Mouse (Mus musculus): ENCODE data around the gene Vcpkmt. TPM values are rescaled to one million over a fixed set of nuclear protein-coding genes. Genes with fewer than 3 reads are reported as not detected.
"Not testable (repeated sequence)": the region's sequence is repeated elsewhere in the genome, so short reads cannot be mapped to it uniquely, and the experiment has no call there.

Gene Vcpkmt
- polyA plus RNA-seq, 1 experiment from 2014 or later = 26.0 TPM

DNA sequence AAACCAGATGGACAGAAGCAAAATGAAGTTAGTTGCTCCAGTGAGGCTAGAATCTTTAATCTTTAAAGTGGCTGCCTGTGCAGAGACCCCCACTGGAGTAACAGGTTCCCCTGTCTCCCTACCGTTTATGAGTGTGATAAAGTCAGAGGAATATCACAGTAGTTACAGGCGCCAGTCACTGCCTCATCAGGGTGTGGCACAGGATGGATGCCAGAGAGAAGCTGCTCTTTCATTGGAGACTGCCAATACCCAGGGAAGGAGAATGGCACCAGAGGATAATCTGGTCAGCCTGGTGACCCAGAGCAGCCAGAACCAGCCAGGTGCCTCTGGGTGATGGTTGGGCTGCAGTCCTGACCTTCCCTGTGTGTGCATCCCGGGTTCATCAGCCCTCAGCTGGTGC is 14.6 kb downstream of the Vcpkmt start:
- no peak overlapping the region for H3K9ac ChIP-seq
- no peaks in the 10 kb centered on the region for H3K9me3 ChIP-seq (replicated peaks)
- no peak overlapping the region for H3K4me3 ChIP-seq
- H3K4me2 ChIP-seq = no peak overlapping the region
- H3K27ac ChIP-seq = no peak overlapping the region
- H3K27me3 ChIP-seq = no peaks in the 10 kb centered on the region
- H3K4me1 ChIP-seq = no peaks in the 10 kb centered on the region
- 85% methylated on average over 3 of the region's 3 CpGs for WGBS
- no peaks in the 10 kb centered on the region for H3K36me3 ChIP-seq (ENCODE audit: poor library complexity, severe bottlenecking)
- no peak for ATAC-seq

GRCm38 (mm10) chr12:69561006-69561405 is 21.8 kb downstream of the Vcpkmt start:
- WGBS = 87% methylated on average over 6 of the region's 6 CpGs
- H3K9me3 ChIP-seq (replicated peaks); ATAC-seq; H3K4me3 ChIP-seq; H3K36me3 ChIP-seq (ENCODE audit: poor library complexity, severe bottlenecking); H3K4me1 ChIP-seq; H3K27ac ChIP-seq; H3K9ac ChIP-seq; H3K4me2 ChIP-seq; H3K27me3 ChIP-seq: not testable (repeated sequence)

DNA sequence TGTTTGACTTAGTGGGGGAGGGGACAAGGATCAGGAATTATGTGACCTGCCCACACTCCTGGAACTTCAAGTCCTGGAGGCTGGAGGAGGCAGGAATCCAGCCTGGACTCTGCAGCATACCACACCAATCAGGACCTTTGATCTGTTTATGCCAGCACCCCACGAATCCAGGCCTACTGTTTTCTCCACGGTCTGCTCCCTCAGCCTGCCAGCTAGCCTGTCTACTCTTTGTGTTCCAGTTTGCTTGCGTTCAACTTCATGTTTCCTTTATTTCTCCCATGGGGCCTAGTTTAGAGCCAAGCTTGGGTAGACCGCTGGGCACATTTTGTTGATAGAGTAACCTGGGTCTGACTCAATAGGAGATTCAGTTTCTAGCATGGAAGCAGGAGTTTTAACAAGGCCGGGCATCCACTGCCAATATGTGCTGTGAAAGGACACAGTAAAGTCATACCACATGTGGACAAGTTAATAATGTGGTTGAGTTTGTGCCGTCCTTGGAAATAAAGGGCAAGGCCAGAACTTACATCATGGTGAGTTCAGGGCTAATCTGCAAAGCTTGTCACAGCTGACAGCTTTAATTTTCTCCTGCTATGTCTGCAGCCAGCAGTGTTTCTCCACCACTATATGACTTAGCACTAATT is 26.5 kb downstream of the Vcpkmt start:
- Histone ChIP-seq H3K4me3 (no peak overlapping the region), H3K27me3 (no peaks in the 10 kb centered on the region), H3K9ac (no peak overlapping the region), H3K9me3 (replicated peaks) (no peaks in the 10 kb centered on the region), H3K27ac (0 out of 2 replicates have a peak overlapping the region, but pooled peaks have one; percentile 2), H3K4me1 (no peaks in the 10 kb centered on the region), H3K4me2 (no peak overlapping the region), H3K36me3 (ENCODE audit: poor library complexity, severe bottlenecking) (no peaks in the 10 kb centered on the region)
- ATAC-seq = no peak
- WGBS = 67% methylated on average over 6 of the region's 6 CpGs

DNA sequence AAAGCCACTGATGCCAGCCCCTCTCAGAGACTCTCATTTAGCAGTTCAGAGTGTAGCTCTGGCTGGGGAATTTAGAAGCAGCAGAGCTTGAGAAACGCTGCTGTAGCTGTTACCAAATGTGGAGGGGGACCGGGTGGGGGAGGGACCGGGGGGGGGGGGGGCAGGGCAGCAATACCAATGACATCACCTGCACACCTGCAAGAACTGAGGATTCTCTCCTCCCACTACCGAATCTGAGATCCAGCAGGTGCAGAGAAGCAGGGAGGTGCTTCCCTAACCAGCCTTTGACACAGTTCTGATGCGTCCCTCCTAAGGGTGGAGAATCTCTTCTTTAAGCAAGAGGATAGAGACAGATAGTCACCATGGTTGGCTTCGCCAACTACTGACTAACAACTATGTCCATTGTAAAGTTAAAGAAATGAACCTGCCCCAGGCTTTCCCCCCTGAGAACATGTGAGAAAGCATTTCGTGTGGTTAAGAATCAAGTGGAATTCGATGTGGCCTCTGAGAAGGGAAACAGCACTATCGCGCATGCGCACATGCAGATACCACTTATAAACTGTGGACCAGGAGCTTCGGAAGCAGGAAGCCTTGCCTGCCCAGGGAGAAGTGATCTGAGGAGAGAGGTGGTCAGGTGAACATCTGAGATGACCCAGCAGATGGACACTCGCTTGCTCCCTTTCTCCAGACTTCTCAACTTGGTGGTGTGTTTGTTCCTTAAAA is 37.2 kb downstream of the Vcpkmt start:
- ATAC-seq = no peak
- Histone ChIP-seq H3K27me3 (no peaks in the 10 kb centered on the region), H3K36me3 (ENCODE audit: poor library complexity, severe bottlenecking) (no peaks in the 10 kb centered on the region), H3K9ac (no peak overlapping the region), H3K9me3 (replicated peaks) (no peaks in the 10 kb centered on the region), H3K27ac (no peak overlapping the region), H3K4me2 (no peak overlapping the region), H3K4me3 (no peak overlapping the region), H3K4me1 (no peaks in the 10 kb centered on the region)
- 80% methylated on average over 13 of the region's 13 CpGs for WGBS

- ATAC-seq = no peak
- no peak overlapping the region for H3K9ac ChIP-seq
- no peak overlapping the region for H3K27ac ChIP-seq
- H3K4me1 ChIP-seq = no peaks in the 10 kb centered on the region
- no peak overlapping the region for H3K4me2 ChIP-seq
- no peaks in the 10 kb centered on the region for H3K27me3 ChIP-seq
- 80% methylated on average over 6 of the region's 6 CpGs for WGBS
- H3K4me3 ChIP-seq = no peak overlapping the region
- H3K9me3 ChIP-seq (replicated peaks) = no peaks in the 10 kb centered on the region
- H3K36me3 ChIP-seq (ENCODE audit: poor library complexity, severe bottlenecking) = no peaks in the 10 kb centered on the region
Observed at GRCm38 (mm10) chr12:69544994-69545393, 37.8 kb downstream of the Vcpkmt start.

DNA sequence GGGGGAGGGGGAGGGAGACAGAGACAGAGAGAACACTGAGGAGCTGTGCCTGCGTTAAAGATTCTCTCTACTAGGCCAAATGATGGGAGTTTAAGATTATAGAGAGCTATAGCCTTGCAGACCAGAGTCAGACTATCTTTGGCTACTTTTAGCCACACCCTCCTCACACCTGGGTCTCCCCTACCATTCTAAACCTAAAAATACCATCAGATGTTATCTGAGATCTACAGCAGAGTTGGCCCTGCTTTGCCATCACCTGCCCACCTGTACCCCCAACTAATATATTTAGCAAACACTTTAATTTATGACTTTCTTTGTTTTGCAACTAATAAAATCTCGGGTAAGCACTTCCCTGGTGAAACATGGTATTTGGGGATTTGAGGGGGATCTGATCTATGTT is 38.3 kb downstream of the Vcpkmt start:
- Histone ChIP-seq H3K4me2 (no peak overlapping the region), H3K27me3 (no peaks in the 10 kb centered on the region), H3K4me3 (no peak overlapping the region), H3K4me1 (peaks cover 2% of the 10 kb centered on the region), H3K9me3 (replicated peaks) (no peaks in the 10 kb centered on the region), H3K27ac (no peak overlapping the region), H3K36me3 (ENCODE audit: poor library complexity, severe bottlenecking) (no peaks in the 10 kb centered on the region), H3K9ac (no peak overlapping the region)
- WGBS = 58% methylated on average over 2 of the region's 2 CpGs
- ATAC-seq = no peak

GRCm38 (mm10) chr12:69542376-69542775 is 40.5 kb downstream of the Vcpkmt start:
- 0 out of 2 replicates have a peak, but pooled peaks cover 5% of the 10 kb centered on the region for H3K27me3 ChIP-seq
- no peak for ATAC-seq
- WGBS = 92% methylated on average over 8 of the region's 8 CpGs
- no peak overlapping the region for H3K27ac ChIP-seq
- H3K9ac ChIP-seq = no peak overlapping the region
- H3K4me3 ChIP-seq = no peak overlapping the region
- H3K4me2 ChIP-seq = no peak overlapping the region
- H3K9me3 ChIP-seq (replicated peaks) = no peaks in the 10 kb centered on the region
- H3K36me3 ChIP-seq (ENCODE audit: poor library complexity, severe bottlenecking) = no peaks in the 10 kb centered on the region
- peaks cover 16% of the 10 kb centered on the region for H3K4me1 ChIP-seq

GRCm38 (mm10) chr12:69541663-69542062 is 41.2 kb downstream of the Vcpkmt start:
- ATAC-seq = no peak
- H3K4me3 ChIP-seq = no peak overlapping the region
- WGBS = 90% methylated on average over 8 of the region's 8 CpGs
- no peaks in the 10 kb centered on the region for H3K9me3 ChIP-seq (replicated peaks)
- H3K27me3 ChIP-seq = 0 out of 2 replicates have a peak, but pooled peaks cover 5% of the 10 kb centered on the region
- H3K9ac ChIP-seq = no peak overlapping the region
- H3K27ac ChIP-seq = no peak overlapping the region
- no peaks in the 10 kb centered on the region for H3K36me3 ChIP-seq (ENCODE audit: poor library complexity, severe bottlenecking)
- peaks cover 20% of the 10 kb centered on the region for H3K4me1 ChIP-seq
- H3K4me2 ChIP-seq = no peak overlapping the region

GRCm38 (mm10) chr12:69539353-69539752 is 43.5 kb downstream of the Vcpkmt start:
- Histone ChIP-seq H3K36me3 (ENCODE audit: poor library complexity, severe bottlenecking) (no peaks in the 10 kb centered on the region), H3K4me3 (no peak overlapping the region), H3K9me3 (replicated peaks) (no peaks in the 10 kb centered on the region), H3K9ac (no peak overlapping the region), H3K27me3 (0 out of 2 replicates have a peak, but pooled peaks cover 5% of the 10 kb centered on the region), H3K4me1 (peaks cover 20% of the 10 kb centered on the region), H3K4me2 (no peak overlapping the region), H3K27ac (peak overlapping the region; percentile 31; the same call in 1 of the 2 replicates)
- no peak for ATAC-seq
- WGBS = 44% methylated on average over 7 of the region's 7 CpGs

DNA sequence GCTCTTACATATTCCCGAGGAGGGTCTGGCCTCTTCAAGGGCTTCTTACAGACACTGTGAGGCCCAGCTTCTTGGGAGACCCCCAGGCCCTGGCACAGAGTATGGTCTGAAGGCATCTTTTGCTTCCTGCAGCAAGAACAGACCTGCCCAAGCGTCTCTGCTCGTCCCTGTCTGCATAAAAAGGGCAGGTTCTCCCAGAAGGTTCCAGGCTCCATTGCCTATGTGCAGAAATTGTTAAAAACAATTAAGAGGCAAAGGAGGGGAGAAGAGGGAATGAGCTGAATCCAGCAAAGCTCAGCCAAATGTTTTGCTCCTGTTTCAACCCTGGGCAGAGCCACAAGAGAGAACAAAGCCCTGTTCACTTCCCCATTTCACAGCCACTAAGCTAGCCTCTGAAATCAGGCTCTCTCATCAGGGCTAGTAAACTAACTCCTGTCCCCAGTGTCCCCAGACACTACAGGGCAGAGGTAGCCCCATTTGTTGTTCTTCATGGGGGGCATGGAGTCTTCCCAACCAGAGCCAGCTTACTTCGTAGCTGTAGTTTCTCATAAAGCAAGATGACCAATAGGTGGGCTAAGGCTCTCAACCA is 44.4 kb downstream of the Vcpkmt start:
- Histone ChIP-seq H3K9me3 (replicated peaks) (no peaks in the 10 kb centered on the region), H3K27me3 (0 out of 2 replicates have a peak, but pooled peaks cover 5% of the 10 kb centered on the region), H3K27ac (peak overlapping the region; percentile 52; the same call in 1 of the 2 replicates), H3K4me1 (peaks cover 20% of the 10 kb centered on the region), H3K36me3 (ENCODE audit: poor library complexity, severe bottlenecking) (no peaks in the 10 kb centered on the region), H3K4me3 (no peak overlapping the region), H3K4me2 (no peak overlapping the region), H3K9ac (no peak overlapping the region)
- WGBS = 78% methylated on average over 4 of the region's 4 CpGs
- ATAC-seq = no peak

DNA sequence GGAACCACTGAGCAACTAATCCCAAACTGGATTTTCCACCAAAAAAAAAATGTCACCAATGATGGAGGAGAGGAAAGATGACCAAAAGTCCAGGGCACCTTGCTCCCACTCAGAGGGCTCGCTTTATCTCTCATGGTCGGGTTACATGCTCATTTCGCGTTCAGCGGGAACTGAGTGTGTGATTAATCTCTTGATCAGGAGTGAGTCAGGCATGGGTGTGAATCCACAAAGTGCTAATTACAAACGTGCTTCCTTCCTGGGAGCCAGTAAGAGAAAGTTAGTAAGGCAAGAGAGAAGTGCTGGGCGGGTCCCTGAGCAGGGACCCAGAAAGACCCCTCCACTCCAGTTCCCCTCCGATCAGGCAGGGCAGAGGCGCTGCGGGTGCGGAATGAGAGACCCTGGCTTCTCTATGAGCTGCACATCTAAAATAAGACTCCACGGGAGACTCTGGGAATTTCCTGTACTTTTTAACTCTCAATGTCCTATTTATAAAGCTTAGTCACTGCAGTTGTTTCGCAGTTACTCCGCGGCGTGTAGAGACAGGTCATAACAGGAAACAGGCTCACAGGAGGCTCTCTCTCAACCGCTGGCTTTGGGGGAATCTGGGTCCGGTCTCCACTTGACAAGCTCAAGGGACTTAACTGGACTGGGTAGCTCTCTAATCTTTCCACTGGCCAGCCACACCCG is 45.0 kb downstream of the Vcpkmt start:
- H3K27ac ChIP-seq = peak overlapping the region; percentile 52; the same call in 1 of the 2 replicates
- no peak overlapping the region for H3K4me2 ChIP-seq
- 67% methylated on average over 19 of the region's 19 CpGs for WGBS
- no peaks in the 10 kb centered on the region for H3K9me3 ChIP-seq (replicated peaks)
- ATAC-seq = no peak
- H3K4me1 ChIP-seq = peaks cover 20% of the 10 kb centered on the region
- H3K4me3 ChIP-seq = no peak overlapping the region
- H3K36me3 ChIP-seq (ENCODE audit: poor library complexity, severe bottlenecking) = no peaks in the 10 kb centered on the region
- H3K27me3 ChIP-seq = 0 out of 2 replicates have a peak, but pooled peaks cover 5% of the 10 kb centered on the region
- no peak overlapping the region for H3K9ac ChIP-seq

DNA sequence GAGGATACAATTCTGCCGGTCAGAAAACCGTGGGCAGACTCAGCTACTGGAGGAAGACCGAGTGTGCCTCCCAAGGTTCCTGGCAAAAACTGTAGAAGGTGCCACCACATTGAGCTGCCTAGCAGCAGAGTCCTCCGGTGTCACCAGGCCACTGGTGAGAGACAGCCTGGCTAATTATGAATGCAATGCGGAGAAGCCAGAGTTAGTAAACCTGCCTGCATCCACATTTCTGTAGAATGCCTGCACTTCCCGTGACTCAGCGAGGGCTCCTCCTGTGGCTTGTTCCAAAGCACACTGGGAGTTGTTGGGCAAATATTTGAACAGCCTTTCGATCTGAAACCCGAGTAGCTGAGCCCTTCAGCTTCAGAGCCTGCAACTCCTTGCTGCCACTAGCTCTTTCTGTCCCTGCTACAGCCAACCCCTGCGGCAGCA is 45.6 kb downstream of the Vcpkmt start:
- Histone ChIP-seq H3K27me3 (0 out of 2 replicates have a peak, but pooled peaks cover 5% of the 10 kb centered on the region), H3K9me3 (replicated peaks) (no peaks in the 10 kb centered on the region), H3K4me2 (no peak overlapping the region), H3K9ac (no peak overlapping the region), H3K4me1 (peaks cover 20% of the 10 kb centered on the region), H3K4me3 (no peak overlapping the region), H3K36me3 (ENCODE audit: poor library complexity, severe bottlenecking) (no peaks in the 10 kb centered on the region), H3K27ac (0 out of 2 replicates have a peak overlapping the region, but pooled peaks have one; percentile 0)
- ATAC-seq = no peak
- 45% methylated on average over 10 of the region's 10 CpGs for WGBS
